Mouse (Mus musculus) MEL (cell line): ENCODE data around the gene Krtap28-10. TPM values are rescaled to one million over a fixed set of nuclear protein-coding genes. Genes with fewer than 3 reads are reported as not detected.

Experiments used
- DNase-seq: peaks from one replicate; pipeline ENCODE4 v3.0.0; 2011; ENCODE audit warnings: low read depth, low spot score
- H3K27ac ChIP-seq: 2 replicates; pipeline ENCODE4 v1.5.1; 2012; ENCODE audit warnings: low read depth, mild to moderate bottlenecking, control low read depth, low read length, moderate library complexity; ENCODE audit not compliant: control insufficient read depth
- H3K27me3 ChIP-seq, 2 experiments: fragments of 150-350 bp in 1 of 2; sonication (generic) in 1 of 2; 2 replicates each; pipeline ENCODE4 v1.6.1; 2012; ENCODE audit warnings: low read length in 2 of 2, mild to moderate bottlenecking in 2 of 2, improper control_type of control experiment in 1 of 2, moderate library complexity in 1 of 2; ENCODE audit not compliant: insufficient read depth in 2 of 2, control insufficient read depth in 1 of 2
- H3K36me3 ChIP-seq, 2 experiments: 2 replicates each; pipeline ENCODE4 v1.6.1; 2012 to 2014; ENCODE audit warnings: low read length in 2 of 2, improper control_type of control experiment in 1 of 2, inconsistent platforms in 1 of 2, mild to moderate bottlenecking in 1 of 2; ENCODE audit not compliant: insufficient read depth in 2 of 2, control insufficient read depth in 1 of 2
- H3K4me1 ChIP-seq, 2 experiments: fragments of 150-350 bp in 1 of 2; sonication (generic) in 1 of 2; 2 replicates each; pipeline ENCODE4 v1.6.1; 2012; ENCODE audit warnings: low read length in 2 of 2, improper control_type of control experiment in 1 of 2, mild to moderate bottlenecking in 1 of 2; ENCODE audit not compliant: insufficient read depth in 2 of 2, control insufficient read depth in 1 of 2
- H3K4me3 ChIP-seq, 2 experiments: fragments of 150-350 bp in 1 of 2; sonication (generic) in 1 of 2; 2 replicates each; pipeline ENCODE4 v1.5.1; 2012; ENCODE audit warnings: low read depth in 2 of 2, low read length in 2 of 2, mild to moderate bottlenecking in 2 of 2, moderate library complexity in 2 of 2, control low read depth in 1 of 2, improper control_type of control experiment in 1 of 2; ENCODE audit not compliant: control insufficient read depth in 1 of 2, insufficient read depth in 1 of 2
- H3K79me2 ChIP-seq: 2 replicates; pipeline ENCODE4 v1.6.1; 2012; ENCODE audit warnings: mild to moderate bottlenecking, low read length, moderate library complexity; ENCODE audit not compliant: control insufficient read depth, poor library complexity, insufficient read depth
- H3K9ac ChIP-seq: 2 replicates; pipeline ENCODE4 v1.6.1; 2012; ENCODE audit warnings: low read depth, mild to moderate bottlenecking, control low read depth, low read length, moderate library complexity; ENCODE audit not compliant: control insufficient read depth, poor library complexity, severe bottlenecking
- H3K9me3 ChIP-seq: fragments of 150-350 bp; sonication (generic); replicated peaks from 2 replicates; pipeline ENCODE4 v1.6.1; 2012; ENCODE audit warnings: mild to moderate bottlenecking, low read length, improper control_type of control experiment, moderate library complexity; ENCODE audit not compliant: insufficient read depth
- CHD2 ChIP-seq: IDR thresholded peaks from 2 replicates; pipeline ENCODE4 v1.6.1; 2011; ENCODE audit warnings: low read length, improper control_type of control experiment
- ELF1 ChIP-seq: IDR thresholded peaks from 2 replicates; pipeline ENCODE4 v1.6.1; 2014; ENCODE audit warnings: low read depth, mild to moderate bottlenecking, inconsistent platforms, low read length, improper control_type of control experiment, moderate library complexity
- GABPA ChIP-seq: IDR thresholded peaks from 2 replicates; pipeline ENCODE4 v1.6.1; 2012; ENCODE audit warnings: low read depth, mild to moderate bottlenecking, inconsistent platforms, low read length, improper control_type of control experiment, moderate library complexity
- GATA1 ChIP-seq: IDR thresholded peaks from 2 replicates; pipeline ENCODE4 v1.6.1; 2011; ENCODE audit warnings: low read depth, low read length, improper control_type of control experiment
- HCFC1 ChIP-seq: IDR thresholded peaks from 2 replicates; pipeline ENCODE4 v1.6.1; 2012; ENCODE audit warnings: low read depth, mild to moderate bottlenecking, inconsistent platforms, low read length, improper control_type of control experiment, moderate library complexity
- JUND ChIP-seq: IDR thresholded peaks from 2 replicates; pipeline ENCODE4 v1.6.1; 2011; ENCODE audit warnings: low read depth, mild to moderate bottlenecking, improper control_type of control experiment, low read length
- KAT2A ChIP-seq: conservative IDR thresholded peaks from 2 replicates; pipeline ENCODE4 v1.6.1; 2012; ENCODE audit warnings: low read depth, low read length, improper control_type of control experiment, inconsistent platforms
- MAFK ChIP-seq: IDR thresholded peaks from 2 replicates; pipeline ENCODE4 v1.6.1; 2011; ENCODE audit warnings: low read depth, mild to moderate bottlenecking, low read length, improper control_type of control experiment, borderline replicate concordance
- MAX ChIP-seq: IDR thresholded peaks from 2 replicates; pipeline ENCODE4 v1.6.1; 2011; ENCODE audit warnings: low read length, improper control_type of control experiment
- MAZ ChIP-seq: IDR thresholded peaks from 2 replicates; pipeline ENCODE4 v1.6.1; 2012; ENCODE audit warnings: low read depth, mild to moderate bottlenecking, inconsistent platforms, low read length, improper control_type of control experiment
- MEF2A ChIP-seq: IDR thresholded peaks from 2 replicates; pipeline ENCODE4 v1.6.1; 2014; ENCODE audit warnings: low read depth, mild to moderate bottlenecking, inconsistent platforms, low read length, improper control_type of control experiment; ENCODE audit not compliant: poor library complexity, insufficient replicate concordance, severe bottlenecking; ENCODE audit errors: extremely low read depth
- MXI1 ChIP-seq: IDR thresholded peaks from 2 replicates; pipeline ENCODE4 v1.6.1; 2011; ENCODE audit warnings: mild to moderate bottlenecking, low read depth, low read length, improper control_type of control experiment
- MYB ChIP-seq: IDR thresholded peaks from 2 replicates; pipeline ENCODE4 v1.6.1; 2011; ENCODE audit warnings: mild to moderate bottlenecking, low read depth, low read length, improper control_type of control experiment
- MYC ChIP-seq: IDR thresholded peaks from 2 replicates; pipeline ENCODE4 v1.6.1; 2011; ENCODE audit warnings: low read depth, mild to moderate bottlenecking, low read length, improper control_type of control experiment, moderate library complexity
- NRF1 ChIP-seq: IDR thresholded peaks from 2 replicates; pipeline ENCODE4 v1.6.1; 2014; ENCODE audit warnings: low read depth, mild to moderate bottlenecking, inconsistent platforms, low read length, improper control_type of control experiment, moderate library complexity; ENCODE audit not compliant: poor library complexity, insufficient read depth, severe bottlenecking
- POLR2AphosphoS2 ChIP-seq: IDR thresholded peaks from 2 replicates; pipeline ENCODE4 v1.6.1; 2011; ENCODE audit warnings: low read length, improper control_type of control experiment
- POLR2AphosphoS5 ChIP-seq: IDR thresholded peaks from 2 replicates; pipeline ENCODE4 v1.6.1; 2012; ENCODE audit warnings: low read depth, borderline replicate concordance, mild to moderate bottlenecking, inconsistent platforms, low read length, moderate library complexity, mixed read lengths
- RAD21 ChIP-seq: IDR thresholded peaks from 2 replicates; pipeline ENCODE4 v1.6.1; 2011; ENCODE audit warnings: mild to moderate bottlenecking, low read depth, low read length, improper control_type of control experiment
- USF1 ChIP-seq: IDR thresholded peaks from 2 replicates; pipeline ENCODE4 v1.6.1; 2014; ENCODE audit warnings: low read depth, mild to moderate bottlenecking, inconsistent platforms, low read length, improper control_type of control experiment, moderate library complexity
- ZC3H11A ChIP-seq: IDR thresholded peaks from 2 replicates; pipeline ENCODE4 v1.6.1; 2012; ENCODE audit warnings: low read depth, mild to moderate bottlenecking, inconsistent platforms, low read length, improper control_type of control experiment
- ZKSCAN1 ChIP-seq: IDR thresholded peaks from 2 replicates; pipeline ENCODE4 v1.6.1; 2012; ENCODE audit warnings: low read depth, mild to moderate bottlenecking, inconsistent platforms, low read length, improper control_type of control experiment, moderate library complexity
- ZNF384 ChIP-seq: IDR thresholded peaks from 2 replicates; pipeline ENCODE4 v1.6.1; 2012; ENCODE audit warnings: low read depth, mild to moderate bottlenecking, inconsistent platforms, low read length, improper control_type of control experiment
- polyA plus RNA-seq, 2 experiments: library from polyadenylated mRNA; stranded (reverse) in 1 of 2; unstranded in 1 of 2; fragments of >175 nt in 1 of 2; fragments of >200 nt in 1 of 2; gene quantifications; 2 replicates each; pipeline versions ENCODE4 v1.2.1 to v1.2.4; 2012; ENCODE audit warnings: low replicate concordance in 2 of 2, low read depth in 1 of 2; ENCODE audit not compliant: insufficient read length in 2 of 2, insufficient read depth in 1 of 2, missing spikeins in 1 of 2
- total RNA-seq: library from RNA; depleted of rRNA; stranded (reverse); fragments of 300-350 nt; gene quantifications from 2 replicates; pipeline ENCODE4 v1.2.3, GENCODE M21; 2012; rRNA removed

Krtap28-10 gene
- total RNA-seq = not detected in 2 replicates
- polyA plus RNA-seq = not detected

DNA sequence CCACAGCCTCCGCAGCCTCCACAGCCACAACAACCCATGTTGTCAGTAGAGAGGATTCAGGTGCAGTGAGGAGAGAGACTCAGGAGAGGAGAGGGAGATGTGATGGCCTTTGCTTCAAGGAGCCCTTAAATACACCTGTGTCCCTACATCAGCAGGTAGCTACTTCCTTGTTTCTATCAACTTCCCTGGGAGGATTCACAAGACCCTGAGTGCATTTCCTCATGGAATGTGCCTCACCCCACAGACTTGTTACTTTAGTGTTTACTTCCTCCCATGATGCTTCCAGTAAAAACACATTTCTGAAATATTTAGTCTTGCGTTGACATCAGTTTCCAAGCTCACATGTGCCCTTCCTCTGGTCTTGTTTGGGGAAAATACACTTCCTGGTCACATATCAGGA is at the start of gene Krtap28-10:
TSS of gene Krtap28-10 (minus strand) at position 101 of the 400 bp plus-strand sequence.
- H3K9me3 ChIP-seq = no peaks in the 10 kb centered on the region
- no peaks in the 10 kb centered on the region for H3K27me3 ChIP-seq
- no peak within 1 kb of the TSS for H3K4me3 ChIP-seq
- no peak within 1 kb of the TSS for H3K9ac ChIP-seq
- no peak for DNase-seq
- H3K36me3 ChIP-seq = no peaks in the 10 kb centered on the region
- no peaks in the 10 kb centered on the region for H3K4me1 ChIP-seq
- H3K79me2 ChIP-seq = no peaks in the 10 kb centered on the region
- no peak within 1 kb of the TSS for H3K27ac ChIP-seq
- TF ChIP-seq POLR2AphosphoS5 (no peak), GATA1 (no peak), RAD21 (no peak), ZKSCAN1 (no peak), MEF2A (no peak), KAT2A (no peak), JUND (no peak), USF1 (no peak), POLR2AphosphoS2 (no peak)

DNA sequence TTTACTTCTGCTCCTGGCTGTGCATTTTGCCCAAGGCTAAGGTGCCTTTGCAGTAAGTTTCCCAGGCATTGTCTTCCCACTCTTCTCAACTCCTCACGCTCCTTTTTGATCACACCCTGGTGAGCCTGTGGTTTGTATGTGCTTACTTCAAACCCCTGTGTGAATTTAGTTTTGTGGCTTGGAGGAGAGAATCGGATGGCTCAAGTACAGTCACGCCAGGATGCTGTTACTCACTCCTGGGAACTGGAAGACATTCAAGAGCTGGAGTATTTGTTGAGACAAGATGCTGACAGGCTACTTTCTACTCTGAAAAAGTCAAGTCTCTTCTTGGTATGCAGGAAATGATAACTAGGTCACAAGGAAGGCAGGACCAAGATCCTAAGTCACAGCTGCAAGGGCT is 49.0 kb upstream of the Krtap28-10 start:
- no peak for DNase-seq

DNA sequence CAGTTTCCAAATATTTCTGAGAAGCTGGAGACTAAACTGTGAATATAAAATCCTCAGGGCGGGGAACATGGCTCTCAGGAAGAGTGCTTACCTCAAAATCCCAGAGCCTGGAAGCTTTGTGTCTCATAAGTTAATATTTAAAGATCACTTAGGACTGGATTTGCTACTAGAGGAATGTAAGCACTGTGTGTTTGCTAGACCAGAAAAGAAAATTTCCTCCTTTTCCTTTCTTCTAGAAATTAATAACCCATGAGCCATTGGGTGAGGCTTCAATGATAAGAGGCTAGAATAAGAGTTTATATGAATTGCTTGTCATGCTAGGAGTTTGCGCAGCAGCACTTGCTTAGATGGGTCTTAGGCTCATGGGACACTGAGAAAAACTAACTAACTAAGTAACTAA is 42.5 kb upstream of the Krtap28-10 start:
- DNase-seq = no peak
- no peak overlapping the region for H3K4me3 ChIP-seq
- H3K27ac ChIP-seq = no peak overlapping the region
- no peaks in the 10 kb centered on the region for H3K79me2 ChIP-seq
- TF ChIP-seq MAZ (no peak), HCFC1 (no peak), GATA1 (no peak), POLR2AphosphoS5 (no peak), ZC3H11A (no peak), GABPA (no peak), MYC (no peak), RAD21 (no peak), MEF2A (no peak), NRF1 (no peak), MAX (no peak)
- H3K27me3 ChIP-seq = no peaks in the 10 kb centered on the region
- no peaks in the 10 kb centered on the region for H3K36me3 ChIP-seq
- no peaks in the 10 kb centered on the region for H3K4me1 ChIP-seq
- H3K9ac ChIP-seq = no peak overlapping the region
- no peaks in the 10 kb centered on the region for H3K9me3 ChIP-seq

More for the DNA sequence above, 49.0 kb upstream of the Krtap28-10 start:
- no peaks in the 10 kb centered on the region for H3K79me2 ChIP-seq
- H3K9me3 ChIP-seq = no peaks in the 10 kb centered on the region
- H3K36me3 ChIP-seq = no peaks in the 10 kb centered on the region
- TF ChIP-seq JUND (no peak), MYB (no peak), ZNF384 (no peak), GATA1 (no peak), MXI1 (no peak), RAD21 (no peak), MAFK (no peak), HCFC1 (no peak), CHD2 (no peak), ELF1 (no peak)
- TF ChIP-seq, all 39 proteins: peak for 0
- no peak overlapping the region for H3K9ac ChIP-seq
- no peak overlapping the region for H3K4me3 ChIP-seq
- H3K4me1 ChIP-seq = no peaks in the 10 kb centered on the region
- H3K27ac ChIP-seq = no peak overlapping the region
- no peaks in the 10 kb centered on the region for H3K27me3 ChIP-seq
